ENCODE assay signal across 8 mouse cellular contexts in the genomic region with DNA sequence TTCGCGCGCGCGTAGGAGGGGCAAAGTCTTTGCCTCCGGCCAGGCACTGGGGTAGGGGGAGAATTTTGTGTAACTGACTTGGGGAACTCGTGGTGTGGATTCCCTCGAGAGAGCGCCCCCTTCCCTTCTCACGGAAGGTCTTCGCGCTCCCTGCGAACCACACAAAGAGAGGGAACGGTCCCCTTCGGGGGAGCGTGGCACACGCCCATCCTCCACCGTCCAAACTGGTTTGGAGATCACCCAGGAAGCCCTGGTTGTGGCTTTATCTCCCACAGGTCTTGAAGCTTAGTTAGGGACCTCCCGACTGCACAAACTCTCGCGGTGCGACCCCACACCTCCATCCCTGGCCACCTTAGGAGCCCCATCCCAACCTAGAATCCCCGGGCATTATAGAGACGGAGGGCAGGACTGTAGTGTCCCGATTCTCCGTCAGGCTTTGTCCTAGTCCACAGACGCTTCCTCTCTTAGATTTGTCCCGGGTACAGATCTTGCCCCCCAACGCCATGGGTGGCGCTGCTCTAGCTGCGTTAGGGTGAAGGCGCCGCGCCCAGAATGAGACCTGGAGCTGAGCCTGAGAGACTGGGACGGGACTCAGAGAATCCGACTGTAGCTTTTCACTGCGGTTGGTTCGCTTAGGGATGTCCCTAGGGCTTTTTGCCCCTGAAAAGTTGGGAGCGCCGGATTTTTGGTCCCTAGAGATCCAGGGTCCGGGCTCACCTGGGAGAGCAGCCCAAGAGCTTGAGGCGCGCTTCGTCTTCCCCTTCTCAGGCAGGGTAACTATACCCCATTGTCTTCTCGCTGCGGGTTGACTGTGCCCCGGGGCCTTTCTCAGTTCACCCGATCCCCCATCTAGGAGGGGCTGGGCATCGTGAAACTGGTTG. TPM values are rescaled to one million over a fixed set of nuclear protein-coding genes. Genes with fewer than 3 reads are reported as not detected.
DNase-seq lines count a peak whose midpoint lies in the region; ATAC-seq and TF ChIP-seq lines count a peak whose summit lies in the region.

No protein-coding gene starts in this region.

- DNase-seq in testis, postnatal 14 days (ENCODE audit: low spot score), result no peak
- DNase-seq in heart, postnatal 10 days, result peak; percentile 39 to 55
- peak; percentile 77 for DNase-seq in limb, embryonic 11.5 days (ENCODE audit: low spot score)
- peak; percentile 99 for DNase-seq in midbrain, embryonic 11.5 days (ENCODE audit: low spot score, missing footprints)

- peak; percentile 27 for ATAC-seq in embryonic facial prominence, embryonic 13.5 days (ENCODE audit: insufficient number of reproducible peaks, insufficient read depth, low FRiP score, low TSS enrichment, low read depth)
- ATAC-seq in limb, embryonic 11.5 days (ENCODE audit: insufficient number of reproducible peaks, low FRiP score, low TSS enrichment, low read depth), result peak; percentile 16; the same call in 1 of the 2 replicates
- ATAC-seq in midbrain, embryonic 11.5 days (ENCODE audit: low FRiP score), result peak; percentile 34
- peak; percentile 1; the same call in 1 of the 2 replicates for ATAC-seq in stomach, embryonic 14.5 days (ENCODE audit: insufficient number of reproducible peaks, insufficient read depth, low FRiP score, low read depth)
- ATAC-seq in inflammation-experienced regulatory T-cells, adult 6 months, result no peak

- no peak for TF ChIP-seq CTCF in testis, adult 2 months (IDR thresholded peaks at IDR 0.05; ENCODE audit: control insufficient read depth, insufficient read depth, insufficient replicate concordance, low read depth, low read length)

- H3K9ac ChIP-seq in embryonic facial prominence, embryonic 13.5 days, result peak overlapping the region; percentile 88
- peak overlapping the region; percentile 97 for H3K9ac ChIP-seq in limb, embryonic 11.5 days (ENCODE audit: low read length)
- peak overlapping the region; percentile 95 for H3K9ac ChIP-seq in midbrain, embryonic 11.5 days (ENCODE audit: low read length)
- H3K9ac ChIP-seq in stomach, embryonic 14.5 days (replicated peaks; ENCODE audit: low read depth, low read length), result peak overlapping the region; percentile 90

- no peak overlapping the region for H3K27ac ChIP-seq in testis, adult 2 months (ENCODE audit: control insufficient read depth, insufficient read depth, low read depth, low read length)
- peak overlapping the region; percentile 98 for H3K27ac ChIP-seq in embryonic facial prominence, embryonic 13.5 days
- peak overlapping the region; percentile 99 for H3K27ac ChIP-seq in limb, embryonic 11.5 days (replicated peaks; ENCODE audit: low read depth, low read length)
- H3K27ac ChIP-seq in midbrain, embryonic 11.5 days (ENCODE audit: low read depth, low read length), result peak overlapping the region; percentile 94
- H3K27ac ChIP-seq in stomach, embryonic 14.5 days (ENCODE audit: low read length), result peak overlapping the region; percentile 97

- H3K36me3 ChIP-seq in testis, adult 2 months (ENCODE audit: control insufficient read depth, insufficient read depth, low read length), result no peaks in the 10 kb centered on the region
- H3K36me3 ChIP-seq in embryonic facial prominence, embryonic 13.5 days, result peaks cover 25% of the 10 kb centered on the region
- H3K36me3 ChIP-seq in limb, embryonic 11.5 days (ENCODE audit: control insufficient read depth, insufficient read depth, low read length), result peaks cover 19% of the 10 kb centered on the region; the same call in 1 of the 2 replicates
- H3K36me3 ChIP-seq in midbrain, embryonic 11.5 days (ENCODE audit: control insufficient read depth, insufficient read depth, low read length), result peaks cover 3% of the 10 kb centered on the region; the same call in 1 of the 2 replicates
- peaks cover 13% of the 10 kb centered on the region; the same call in 1 of the 2 replicates for H3K36me3 ChIP-seq in stomach, embryonic 14.5 days (ENCODE audit: control insufficient read depth, insufficient read depth, low read length)

- H3K4me3 ChIP-seq in testis, adult 2 months (ENCODE audit: control insufficient read depth, low read depth, low read length), result peak overlapping the region; percentile 80
- peak overlapping the region; percentile 70 for H3K4me3 ChIP-seq in embryonic facial prominence, embryonic 13.5 days
- peak overlapping the region; percentile 84 for H3K4me3 ChIP-seq in limb, embryonic 11.5 days (ENCODE audit: low read depth, low read length)
- peak overlapping the region; percentile 71 for H3K4me3 ChIP-seq in midbrain, embryonic 11.5 days (ENCODE audit: low read depth, low read length)
- peak overlapping the region; percentile 77 for H3K4me3 ChIP-seq in stomach, embryonic 14.5 days (ENCODE audit: low read depth, low read length)

- no peaks in the 10 kb centered on the region for H3K9me3 ChIP-seq in embryonic facial prominence, embryonic 13.5 days
- H3K9me3 ChIP-seq in limb, embryonic 11.5 days (ENCODE audit: control insufficient read depth, low read length), result no peaks in the 10 kb centered on the region
- no peaks in the 10 kb centered on the region for H3K9me3 ChIP-seq in midbrain, embryonic 11.5 days (ENCODE audit: control insufficient read depth, low read length)
- no peaks in the 10 kb centered on the region for H3K9me3 ChIP-seq in stomach, embryonic 14.5 days (ENCODE audit: control insufficient read depth, low read depth, low read length)

- intact Hi-C loops in heart, postnatal 10 days (cut with DNase I), result loop anchor here (5.0 to 10.0 kb wide), 4 partner anchors 168 to 595 kb away; partner anchors contain the start of genes Qrsl1 and Rtn4ip1

- peaks cover 17% of the 10 kb centered on the region for H3K4me1 ChIP-seq in testis, adult 2 months (ENCODE audit: control insufficient read depth, insufficient read depth, low read length)
- H3K4me1 ChIP-seq in embryonic facial prominence, embryonic 13.5 days, result peaks cover 10% of the 10 kb centered on the region; the same call in 1 of the 2 replicates
- H3K4me1 ChIP-seq in limb, embryonic 11.5 days (ENCODE audit: control insufficient read depth, insufficient read depth, low read length), result 0 out of 2 replicates have a peak, but pooled peaks cover 5% of the 10 kb centered on the region
- H3K4me1 ChIP-seq in midbrain, embryonic 11.5 days (ENCODE audit: control insufficient read depth, insufficient read depth, low read length), result peaks cover 7% of the 10 kb centered on the region
- H3K4me1 ChIP-seq in stomach, embryonic 14.5 days (ENCODE audit: control insufficient read depth, insufficient read depth, low read length), result no peaks in the 10 kb centered on the region

- TF ChIP-seq POLR2A in testis, adult 2 months (IDR thresholded peaks at IDR 0.05; ENCODE audit: control insufficient read depth, low read depth, low read length), result no peak

- under 1% methylated on average over 49 of the region's 49 CpGs for WGBS in embryonic facial prominence, embryonic 13.5 days
- under 1% methylated on average over 49 of the region's 49 CpGs for WGBS in limb, embryonic 11.5 days
- under 1% methylated on average over 47 of the region's 49 CpGs for WGBS in midbrain, embryonic 11.5 days
- under 1% methylated on average over 49 of the region's 49 CpGs for WGBS in stomach, embryonic 14.5 days

- H3K27me3 ChIP-seq in testis, adult 2 months (ENCODE audit: control insufficient read depth, insufficient read depth, low read length), result no peaks in the 10 kb centered on the region
- peaks cover 8% of the 10 kb centered on the region; the same call in 1 of the 2 replicates for H3K27me3 ChIP-seq in embryonic facial prominence, embryonic 13.5 days
- H3K27me3 ChIP-seq in limb, embryonic 11.5 days (ENCODE audit: control insufficient read depth, insufficient read depth, low read length), result no peaks in the 10 kb centered on the region
- H3K27me3 ChIP-seq in midbrain, embryonic 11.5 days (ENCODE audit: control insufficient read depth, insufficient read depth, low read length), result peaks cover 6% of the 10 kb centered on the region; the same call in 1 of the 2 replicates
- H3K27me3 ChIP-seq in stomach, embryonic 14.5 days (ENCODE audit: control insufficient read depth, insufficient read depth, low read length), result no peaks in the 10 kb centered on the region

- H3K4me2 ChIP-seq in embryonic facial prominence, embryonic 13.5 days, result peak overlapping the region; percentile 85
- H3K4me2 ChIP-seq in limb, embryonic 11.5 days (ENCODE audit: low read depth, severe bottlenecking), result peak overlapping the region; percentile 69
- peak overlapping the region; percentile 90 for H3K4me2 ChIP-seq in midbrain, embryonic 11.5 days
- peak overlapping the region; percentile 92 for H3K4me2 ChIP-seq in stomach, embryonic 14.5 days (replicated peaks; ENCODE audit: low read depth, low read length)

RNA-seq across cellular contexts. Expression of gene Cd24a, which starts 1.5 kb away (rescaled TPM):
- 3.9 and 12.4 TPM in 2 replicates for polyA plus RNA-seq in testis, adult 2 months (2012; rRNA removed)
- 260 and 274 TPM in 2 replicates for polyA plus RNA-seq in embryonic facial prominence, embryonic 13.5 days (2015; fragmentation: Nextera tagmentation; extraction: Ambion mirVana)
- 10 to 100 TPM in 1 of 2 experiments, 1 to 10 TPM in 1; 6.8 to 11.0 TPM for total RNA-seq in heart, postnatal 10 days (2021)
- 795 and 838 TPM in 2 replicates for polyA plus RNA-seq in limb, embryonic 11.5 days (2014; fragmentation: Nextera tagmentation; extraction: Ambion mirVana)
- polyA plus RNA-seq in midbrain, embryonic 11.5 days (2014; fragmentation: Nextera tagmentation; extraction: Ambion mirVana), result 516 and 568 TPM in 2 replicates
- 351 and 380 TPM in 2 replicates for polyA plus RNA-seq in stomach, embryonic 14.5 days (2014; fragmentation: Nextera tagmentation; extraction: Ambion mirVana)
- 1 to 10 TPM in 2 of 3 experiments, under 1 TPM in 1; 0.43 to 2.3 (median 2.2) TPM for polyA plus RNA-seq in inflammation-experienced regulatory T-cells, adult 6 months (2017; shearing (Covaris generic))

RNA-seq across cellular contexts. Expression of gene 1700021F05Rik, which starts 38.8 kb away (rescaled TPM):
- 6.9 and 10.0 TPM in 2 replicates for polyA plus RNA-seq in testis, adult 2 months (2012; rRNA removed)
- polyA plus RNA-seq in embryonic facial prominence, embryonic 13.5 days (2015; fragmentation: Nextera tagmentation; extraction: Ambion mirVana), result 66.0 and 76.1 TPM in 2 replicates
- 10 to 100 TPM; 91.6 to 94.8 TPM for total RNA-seq in heart, postnatal 10 days (2021)
- 62.9 and 66.6 TPM in 2 replicates for polyA plus RNA-seq in limb, embryonic 11.5 days (2014; fragmentation: Nextera tagmentation; extraction: Ambion mirVana)
- polyA plus RNA-seq in midbrain, embryonic 11.5 days (2014; fragmentation: Nextera tagmentation; extraction: Ambion mirVana), result 68.9 and 75.0 TPM in 2 replicates
- polyA plus RNA-seq in stomach, embryonic 14.5 days (2014; fragmentation: Nextera tagmentation; extraction: Ambion mirVana), result 57.2 and 61.2 TPM in 2 replicates
- 10 to 100 TPM; 25.8 to 32.8 (median 28.4) TPM for polyA plus RNA-seq in inflammation-experienced regulatory T-cells, adult 6 months (2017; shearing (Covaris generic))

RNA-seq across cellular contexts. Expression of gene Gm9803, which starts 55.7 kb away (rescaled TPM):
- polyA plus RNA-seq in testis, adult 2 months (2012; rRNA removed), result 258 and 271 TPM in 2 replicates
- polyA plus RNA-seq in embryonic facial prominence, embryonic 13.5 days (2015; fragmentation: Nextera tagmentation; extraction: Ambion mirVana), result 11.9 and 34.3 TPM in 2 replicates
- 10 to 100 TPM in 1 of 2 experiments, 1 to 10 TPM in 1; 5.0 to 12.9 TPM for total RNA-seq in heart, postnatal 10 days (2021)
- 5.3 and 8.7 TPM in 2 replicates for polyA plus RNA-seq in limb, embryonic 11.5 days (2014; fragmentation: Nextera tagmentation; extraction: Ambion mirVana)
- 14.7 and 15.9 TPM in 2 replicates for polyA plus RNA-seq in midbrain, embryonic 11.5 days (2014; fragmentation: Nextera tagmentation; extraction: Ambion mirVana)
- 9.4 and 13.6 TPM in 2 replicates for polyA plus RNA-seq in stomach, embryonic 14.5 days (2014; fragmentation: Nextera tagmentation; extraction: Ambion mirVana)
- polyA plus RNA-seq in inflammation-experienced regulatory T-cells, adult 6 months (2017; shearing (Covaris generic)), result 10 to 100 TPM; 19.9 to 45.5 (median 35.2) TPM

Comparison
In these comparisons a context has a peak if more than half of its experiments do, and no peak if none do; other contexts are left out.
1. RNA of gene Cd24a, which starts 1.5 kb away (polyA plus RNA-seq): 795 to 838 TPM in limb, embryonic 11.5 days, 516 to 568 TPM in midbrain, embryonic 11.5 days, 351 to 380 TPM in stomach, embryonic 14.5 days and 260 to 274 TPM in embryonic facial prominence, embryonic 13.5 days; 3.9 to 12.4 TPM in testis, adult 2 months and 0.43 to 2.3 TPM in inflammation-experienced regulatory T-cells, adult 6 months; every median in the first group is over 10 times any median in the second.
2. Peak in every context shown above with its lines, with median percentiles within 50 percentile points of each other: H3K4me3 ChIP-seq, H3K4me2 ChIP-seq and H3K9ac ChIP-seq.